Mouse (Mus musculus) cerebellum, adult 2 months (tissue): Measurements from ENCODE around the gene Cbr2.

Experiments used
- CTCF ChIP-seq: fragments of 200-500 bp; IDR thresholded peaks from 2 replicates; pipeline ENCODE4 v1.5.1; 2011; ENCODE audit warnings: low read depth, mild to moderate bottlenecking, control low read depth, low read length, moderate library complexity, borderline replicate concordance; ENCODE audit not compliant: insufficient read depth
- POLR2A ChIP-seq: fragments of 200-500 bp; IDR thresholded peaks from 2 replicates; pipeline ENCODE4 v1.6.1; 2011; ENCODE audit warnings: low read length, control low read depth, borderline replicate concordance; ENCODE audit not compliant: insufficient read depth

- TF ChIP-seq CTCF (no peak), POLR2A (no peak)
Measured at GRCm38 (mm10) chr11:120707225-120707624, 24.7 kb downstream of the Cbr2 start.
